Mouse (Mus musculus) kidney, adult 2 months (tissue): ENCODE results near the gene Tspan7.

ENCODE experiments used
- CTCF ChIP-seq: fragments of 200-500 bp; conservative IDR thresholded peaks from 2 replicates; pipeline ENCODE4 v1.5.1; 2011; ENCODE audit warnings: low read depth, mild to moderate bottlenecking, control low read depth, low read length, moderate library complexity, mixed read lengths; ENCODE audit not compliant: insufficient read depth, insufficient read length
- POLR2A ChIP-seq: fragments of 200-500 bp; IDR thresholded peaks from one replicate; pipeline ENCODE4 v1.6.1; 2011; ENCODE audit warnings: low read depth, low read length, control low read depth

GRCm38 (mm10) chrX:10479943-10480342, 5.0 kb upstream of the Tspan7 start:
- no peak for TF ChIP-seq CTCF
- TF ChIP-seq POLR2A, result no peak
